Mouse (Mus musculus): ENCODE measurements around the gene Fam180a.

Gene Fam180a

DNA sequence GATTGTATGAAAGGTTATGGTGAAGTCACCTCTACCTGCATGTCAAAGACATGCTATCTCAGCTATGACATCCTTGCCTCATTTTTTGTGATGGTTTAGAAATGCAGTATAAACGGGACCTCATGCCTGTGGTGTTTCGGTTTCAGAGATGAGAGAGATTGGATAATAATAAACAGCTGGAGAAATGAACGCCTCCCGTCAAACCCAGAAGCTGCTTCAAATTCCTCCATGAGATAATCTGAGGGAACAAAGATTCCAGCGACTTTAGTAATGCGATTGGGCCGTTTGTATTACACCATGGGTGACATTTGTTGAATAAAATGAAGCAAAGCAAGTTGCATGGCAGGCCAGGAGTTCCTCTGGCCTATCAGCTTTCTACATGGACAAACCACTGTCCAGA, 16.5 kb downstream of the Fam180a start:
- DNase-seq (ENCODE audit: low spot score) = no peak

DNA sequence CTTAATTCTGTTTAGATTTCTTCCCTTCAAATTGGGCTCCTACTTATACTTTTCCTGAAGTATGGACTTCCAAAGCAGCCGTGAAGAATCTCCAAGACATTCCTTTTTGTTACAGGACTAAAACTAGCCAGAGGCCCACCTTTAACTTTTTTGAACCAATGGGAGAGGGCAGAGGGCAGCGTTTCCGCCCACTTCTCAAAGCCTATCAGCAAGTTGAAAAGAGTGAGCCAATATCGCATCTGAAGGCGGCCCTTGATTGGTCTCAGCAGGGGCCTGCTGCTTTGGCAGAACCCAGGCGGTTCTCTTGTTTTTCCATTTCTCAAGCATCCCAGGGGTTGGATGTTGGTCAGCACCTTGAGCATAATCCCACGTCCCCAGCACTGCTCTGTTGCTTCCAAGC, 17.9 kb downstream of the Fam180a start, which contains the start of gene Slc13a4:
Slc13a4 (minus strand) TSS at position 95 of the 400 bp plus-strand sequence.
- no peak for DNase-seq (ENCODE audit: low spot score)

DNA sequence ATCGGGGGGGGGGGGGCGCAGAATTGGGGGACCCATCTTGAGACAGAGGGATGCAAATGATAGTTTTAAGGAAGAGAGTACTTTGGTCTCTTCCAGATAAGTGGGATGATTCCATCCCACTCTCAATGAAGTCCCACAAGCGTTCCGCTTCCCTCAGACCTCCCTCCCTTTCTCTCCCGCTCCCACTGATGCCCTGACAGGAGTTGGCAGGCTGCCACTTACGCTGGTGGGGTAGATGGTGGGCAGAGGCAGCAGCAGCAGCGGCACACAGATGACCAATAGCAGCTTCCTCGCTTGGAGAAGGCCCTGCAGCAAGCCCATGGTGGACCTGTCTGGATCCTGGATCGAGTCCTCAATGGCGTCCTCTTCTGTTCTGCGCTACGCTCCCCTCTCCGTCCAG, 18.8 kb downstream of the Fam180a start:
- no peak for DNase-seq (ENCODE audit: low spot score)

DNA sequence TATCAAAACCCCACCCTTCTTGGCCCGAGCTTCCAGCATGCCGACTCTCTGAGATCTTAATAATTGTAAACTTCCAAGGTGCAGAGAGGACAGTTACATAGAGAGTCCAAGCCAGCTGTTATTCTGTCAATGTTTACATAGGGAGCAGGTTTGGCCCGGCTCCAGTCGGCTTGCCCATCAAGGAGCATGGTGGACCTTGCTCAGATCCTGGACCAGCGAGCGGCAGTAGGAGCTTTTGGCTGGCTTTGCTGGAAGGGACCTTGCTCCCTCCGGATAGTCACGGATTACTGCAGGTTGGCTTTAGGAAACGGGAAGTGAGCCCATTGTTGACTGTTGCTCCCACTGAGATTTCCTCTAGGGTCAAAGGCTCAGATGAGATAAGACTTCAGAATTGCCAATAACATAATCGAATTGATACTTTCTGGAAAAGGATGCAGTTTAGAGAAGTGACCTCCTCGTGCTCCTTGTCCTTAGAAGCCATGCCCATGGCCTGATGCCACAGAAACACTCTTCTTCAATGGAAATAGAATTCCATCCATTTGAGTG, 22.5 kb downstream of the Fam180a start:
- DNase-seq (ENCODE audit: low spot score) = no peak

DNA sequence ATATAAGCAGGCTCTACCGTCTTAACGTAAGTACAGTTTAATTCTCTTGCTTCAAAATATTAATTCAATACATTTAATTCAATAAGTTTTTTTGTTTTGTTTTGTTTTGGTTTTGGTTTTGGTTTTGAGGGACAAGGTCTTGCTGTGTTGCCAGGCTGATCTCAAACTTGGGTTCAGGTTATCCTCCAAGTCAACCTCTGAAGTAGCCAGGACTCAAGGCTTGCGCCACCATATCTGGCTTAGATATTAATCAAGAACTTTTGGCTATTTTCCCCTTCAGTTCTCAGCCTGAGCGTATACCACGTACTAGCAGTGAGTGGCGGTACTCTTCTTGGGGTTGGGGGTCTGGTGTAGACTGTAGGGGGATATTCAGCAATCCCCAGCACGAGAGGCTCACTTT, 23.4 kb downstream of the Fam180a start:
- no peak for DNase-seq (ENCODE audit: low spot score)

DNA sequence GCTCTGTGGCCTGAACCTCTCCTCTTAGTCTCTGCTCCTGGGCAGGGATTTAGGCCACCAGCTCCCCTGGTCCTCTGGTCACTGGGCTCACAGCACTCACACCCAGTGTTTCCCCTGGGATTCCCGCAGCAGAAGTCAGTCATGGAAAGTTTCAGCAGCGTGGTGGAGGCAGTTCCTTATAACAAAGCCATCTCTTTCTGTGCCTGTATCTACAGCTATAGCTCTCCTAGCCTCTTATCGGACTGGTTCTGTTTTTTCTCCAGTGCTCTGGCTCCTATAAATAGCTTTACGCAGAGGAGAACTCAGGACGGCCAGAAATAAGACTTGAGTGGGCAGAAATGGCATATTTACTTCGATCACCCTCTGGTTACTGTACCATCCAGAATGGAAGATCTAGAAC, 27.6 kb downstream of the Fam180a start:
- DNase-seq (ENCODE audit: low spot score) = no peak

DNA sequence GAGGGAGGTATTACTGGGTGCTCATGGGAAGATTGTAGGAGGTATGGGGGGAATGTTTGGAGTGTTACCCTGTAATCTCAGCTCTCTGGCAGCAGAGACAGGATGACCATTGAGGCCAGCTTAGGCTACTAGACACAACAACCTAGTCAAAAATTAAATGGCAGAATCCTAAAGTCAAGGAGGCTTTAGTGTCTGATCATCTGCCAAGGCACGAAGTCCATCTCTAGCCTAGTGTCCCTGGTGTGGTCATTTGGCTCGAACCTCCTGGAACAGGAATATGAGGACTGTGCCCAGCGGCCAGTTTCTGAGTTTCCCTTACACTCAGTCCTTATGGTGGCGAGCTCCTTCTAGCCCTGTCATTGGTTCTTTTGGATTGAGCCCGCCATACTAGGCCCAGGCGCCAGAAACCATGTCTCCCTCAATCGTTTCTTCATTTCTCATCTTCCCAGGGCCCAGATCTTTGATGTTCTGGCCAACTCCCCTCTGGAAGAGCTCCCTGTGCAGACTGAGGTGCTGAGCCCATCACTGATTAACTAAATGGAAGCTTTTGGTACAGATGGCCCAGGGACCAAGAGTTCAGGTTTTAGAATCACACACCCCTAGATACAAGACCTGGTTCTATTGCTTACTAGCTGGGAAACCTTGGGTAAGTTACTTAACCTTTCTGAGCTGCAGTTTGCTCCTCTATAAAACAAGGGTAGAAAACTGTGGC, 28.3 kb downstream of the Fam180a start:
- DNase-seq (ENCODE audit: low spot score) = no peak

DNA sequence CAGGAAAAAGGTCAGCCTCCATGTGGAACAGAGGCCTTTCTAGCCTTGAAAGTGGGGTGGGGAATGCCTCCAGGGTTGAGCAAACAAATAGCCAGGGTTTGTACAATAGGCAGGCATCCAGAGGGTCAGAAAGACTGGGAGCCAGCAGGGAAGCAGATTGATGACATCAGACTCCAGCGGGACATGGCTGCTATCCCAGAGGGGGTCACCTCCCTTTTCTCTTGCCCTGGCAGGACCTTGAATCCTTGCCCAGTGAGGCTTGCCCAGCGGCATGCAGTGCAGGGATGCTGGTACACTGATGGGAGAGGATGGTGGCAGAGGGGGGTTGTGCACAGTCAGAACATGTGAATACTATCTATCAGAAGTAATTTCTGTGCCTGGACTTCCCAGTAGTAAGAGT, 28.9 kb downstream of the Fam180a start:
- no peak for DNase-seq (ENCODE audit: low spot score)

DNA sequence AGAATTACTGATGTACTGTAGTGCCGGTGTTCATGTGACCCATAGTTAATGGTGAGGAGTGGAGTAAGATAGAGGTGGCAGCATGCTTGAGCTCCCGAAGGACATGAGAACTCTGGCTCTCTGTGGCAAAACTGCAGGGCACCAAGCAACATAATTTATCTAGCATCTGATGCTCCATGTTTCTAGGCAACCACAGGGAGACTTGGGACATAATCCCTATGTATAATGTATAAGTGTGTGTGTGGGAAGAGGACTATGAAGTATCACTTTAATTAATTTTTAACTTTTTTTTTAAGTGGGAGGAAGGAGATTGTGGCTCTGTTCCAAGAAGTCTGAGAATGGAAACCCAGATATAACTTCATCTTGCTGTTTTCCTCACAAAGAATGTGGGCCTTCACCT, 31.0 kb downstream of the Fam180a start:
- no peak for DNase-seq (ENCODE audit: low spot score)

DNA sequence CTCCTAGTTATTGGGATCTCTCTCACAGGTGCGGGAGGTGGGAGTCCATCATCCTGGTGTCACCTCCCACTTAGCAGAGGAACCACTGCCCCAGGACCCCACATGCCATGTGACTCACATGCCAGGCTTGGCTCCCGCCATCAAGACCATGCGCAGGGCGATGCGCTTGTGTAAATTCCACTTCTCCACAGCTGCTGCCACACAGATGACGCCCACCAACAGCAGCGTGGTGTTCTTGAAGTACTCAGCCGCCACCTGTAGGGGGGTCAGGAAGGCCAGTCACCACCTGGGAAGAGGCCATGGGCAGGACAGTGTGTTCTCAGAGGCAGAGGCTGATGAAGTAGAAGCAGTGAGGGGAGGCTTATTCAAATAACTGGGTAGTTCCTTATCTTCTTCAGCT, 36.3 kb downstream of the Fam180a start:
- DNase-seq (ENCODE audit: low spot score) = no peak

DNA sequence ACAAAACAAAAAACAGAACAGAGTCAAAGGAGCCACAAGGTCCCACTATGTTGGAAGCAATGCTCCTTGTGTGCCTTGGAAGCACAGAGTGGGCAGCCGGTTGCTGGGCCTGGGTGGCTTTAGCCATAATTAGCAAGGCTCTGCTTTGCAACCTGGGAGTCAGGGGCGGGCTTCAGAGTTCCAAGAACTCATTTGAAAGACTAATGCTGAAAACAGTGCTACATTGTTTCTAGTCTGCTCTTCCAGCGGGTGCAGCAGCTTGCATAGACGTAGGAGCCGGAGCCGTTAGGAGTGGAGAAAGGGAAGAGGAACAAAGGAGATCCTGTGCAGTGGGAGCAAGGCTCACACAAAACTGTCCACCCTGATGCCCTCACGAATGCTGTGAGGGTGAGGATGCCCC, 37.0 kb downstream of the Fam180a start:
- DNase-seq (ENCODE audit: low spot score) = no peak

DNA sequence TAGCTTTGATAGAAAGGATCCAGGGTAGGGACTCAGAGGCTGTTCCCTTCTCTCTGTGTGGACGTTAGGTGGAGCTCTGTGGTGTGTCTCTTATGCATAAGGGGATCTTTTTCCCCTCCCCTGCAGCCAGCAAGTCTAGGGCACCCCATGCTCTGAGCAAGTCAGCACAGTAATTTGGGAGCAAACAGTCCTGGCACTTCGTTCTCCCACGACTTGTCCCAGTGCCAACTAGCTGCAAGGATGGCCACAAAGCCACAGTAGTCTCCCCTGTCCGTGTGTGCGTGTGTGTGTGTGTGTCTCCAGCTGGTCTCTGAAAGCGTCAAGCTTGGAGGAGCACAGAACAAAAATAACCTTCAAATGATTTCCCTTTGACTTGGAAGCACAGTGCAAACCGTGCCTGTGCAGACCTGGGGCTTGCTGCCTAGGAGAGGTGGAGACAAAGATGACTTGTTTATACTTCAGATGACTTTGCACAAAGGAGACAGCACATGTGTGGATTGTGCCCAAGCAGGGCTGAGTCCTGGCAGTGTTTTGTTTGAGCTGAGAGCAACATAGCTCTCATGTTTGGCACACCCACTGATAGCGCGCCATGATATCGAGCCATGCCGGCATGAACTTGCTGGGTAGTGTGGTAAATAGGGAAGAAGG, 37.7 kb downstream of the Fam180a start:
- DNase-seq (ENCODE audit: low spot score) = no peak

DNA sequence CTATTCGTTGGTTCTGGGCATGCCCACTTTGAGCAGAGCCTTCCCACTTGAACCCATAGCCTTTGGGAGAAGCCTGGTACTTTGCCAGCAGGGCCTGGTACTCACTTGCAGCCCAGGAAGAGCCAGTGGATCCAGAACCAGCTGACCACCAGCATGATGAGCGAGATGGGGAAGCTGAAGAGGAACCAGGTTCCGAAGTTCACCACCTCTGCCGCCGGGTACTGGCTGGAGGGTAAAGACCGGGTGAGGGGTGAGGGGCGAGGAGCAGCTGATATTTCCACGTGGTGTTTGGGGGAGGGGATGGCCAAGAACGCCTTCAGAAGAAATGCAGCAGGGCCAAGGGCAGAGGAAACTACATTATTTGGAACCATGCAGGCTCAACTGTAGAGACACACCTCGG, 46.6 kb downstream of the Fam180a start:
- DNase-seq (ENCODE audit: low spot score) = no peak

DNA sequence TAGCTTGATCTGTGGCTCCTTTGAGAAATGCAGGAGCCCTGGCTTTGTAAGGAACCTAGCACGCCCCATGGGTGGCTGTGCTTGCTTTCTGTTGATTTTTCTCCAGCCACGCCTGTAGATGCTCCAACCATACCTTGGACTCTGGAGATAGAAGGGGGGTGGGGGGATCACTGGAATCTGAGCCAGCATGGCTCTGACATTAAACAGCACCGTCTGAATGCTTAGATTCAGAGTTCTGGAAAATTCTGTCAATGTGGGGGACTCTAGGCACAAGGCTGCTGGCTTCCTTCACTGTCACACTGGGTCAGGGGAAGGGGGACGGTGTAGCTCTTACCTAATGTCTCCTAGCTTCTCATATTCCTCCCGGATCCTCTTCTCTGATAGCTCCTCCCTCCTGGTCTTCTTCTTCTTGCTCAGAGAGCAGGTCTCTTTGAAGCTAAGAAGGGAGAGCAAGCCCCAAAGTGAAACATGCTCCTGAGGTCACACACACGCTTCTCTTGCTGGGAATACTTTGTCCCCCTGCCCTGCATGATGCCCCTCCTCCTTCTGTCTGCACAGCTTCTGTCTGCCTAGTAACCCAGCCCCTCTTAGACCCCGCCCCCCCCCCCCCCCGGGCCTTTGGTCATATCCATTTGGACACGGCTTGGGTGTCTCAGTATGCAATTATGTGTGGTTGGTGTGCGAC, 47.9 kb downstream of the Fam180a start:
- no peak for DNase-seq (ENCODE audit: low spot score)

DNA sequence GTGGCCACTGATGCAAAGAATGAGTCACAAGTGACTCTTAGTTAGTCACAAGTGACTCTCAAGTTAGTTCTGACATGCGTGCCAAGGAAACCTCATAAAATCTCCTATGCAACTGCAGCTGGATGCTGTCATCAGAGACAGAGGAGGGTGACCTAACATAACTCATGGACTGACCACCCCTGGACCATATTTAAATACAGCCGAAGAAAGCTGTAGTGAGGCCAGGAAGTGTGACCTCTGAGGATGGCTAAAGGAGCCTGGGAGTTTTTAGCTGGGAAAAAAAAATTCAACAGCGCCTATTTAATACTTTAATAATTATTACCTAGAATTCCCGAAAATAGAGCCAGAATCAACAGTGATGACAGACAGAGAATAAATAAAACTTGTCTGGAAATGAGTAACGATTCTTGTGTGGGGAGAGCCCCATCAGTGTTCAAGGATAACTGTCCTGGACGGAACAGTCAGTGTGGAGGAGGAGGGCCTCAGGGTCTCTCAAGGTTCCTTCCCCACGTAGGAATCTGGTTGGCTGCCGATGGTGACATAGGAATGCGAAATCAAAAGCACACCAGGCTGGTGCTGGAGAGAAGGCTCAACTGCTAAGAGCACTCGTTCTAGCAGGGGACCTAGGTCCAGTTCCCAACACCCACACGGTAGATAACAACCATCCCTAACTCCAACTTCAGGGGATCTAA, 52.4 kb downstream of the Fam180a start:
- no peak for DNase-seq (ENCODE audit: low spot score)

DNA sequence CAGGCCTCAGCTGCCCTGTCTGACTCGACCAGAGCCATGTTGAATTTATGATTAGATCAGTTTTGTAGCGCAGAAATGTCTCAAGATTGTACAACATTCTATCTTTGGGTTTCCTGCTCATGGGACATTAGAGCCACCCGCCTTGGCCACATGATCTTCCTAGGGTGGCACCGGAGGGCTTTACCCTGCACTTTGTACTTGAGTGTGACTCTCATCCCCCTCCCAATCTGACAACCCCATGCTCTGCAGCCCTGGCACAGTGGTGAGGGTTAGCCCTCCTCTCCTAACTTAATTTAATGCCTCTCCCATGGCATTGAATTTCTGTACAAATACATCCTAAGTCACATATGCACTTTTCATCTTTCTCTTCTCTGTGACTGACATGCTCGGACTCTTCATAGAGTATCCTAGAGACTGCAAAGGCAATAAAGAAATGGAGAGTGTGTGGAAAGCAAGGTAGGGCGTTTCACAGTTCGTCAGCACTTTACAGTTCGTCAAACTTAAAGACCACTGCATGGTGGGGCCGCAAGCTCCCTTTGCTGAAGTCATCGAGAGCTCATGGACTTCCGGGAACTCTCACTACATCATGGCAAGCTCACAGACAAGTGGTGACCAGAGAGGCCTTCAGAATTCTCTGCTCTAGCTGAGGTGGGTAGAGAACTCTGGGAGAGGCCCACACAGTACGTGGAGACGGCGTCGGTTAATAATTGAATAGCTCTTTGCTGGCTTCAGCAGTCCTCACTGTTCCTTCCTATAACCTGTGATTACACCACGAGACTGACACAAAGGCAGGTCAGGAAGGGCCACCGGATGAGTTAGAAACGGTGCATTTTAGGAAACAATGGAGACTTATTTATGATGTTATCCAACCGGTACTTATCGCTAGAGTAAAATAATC, 53.8 kb downstream of the Fam180a start:
- DNase-seq (ENCODE audit: low spot score) = no peak

DNA sequence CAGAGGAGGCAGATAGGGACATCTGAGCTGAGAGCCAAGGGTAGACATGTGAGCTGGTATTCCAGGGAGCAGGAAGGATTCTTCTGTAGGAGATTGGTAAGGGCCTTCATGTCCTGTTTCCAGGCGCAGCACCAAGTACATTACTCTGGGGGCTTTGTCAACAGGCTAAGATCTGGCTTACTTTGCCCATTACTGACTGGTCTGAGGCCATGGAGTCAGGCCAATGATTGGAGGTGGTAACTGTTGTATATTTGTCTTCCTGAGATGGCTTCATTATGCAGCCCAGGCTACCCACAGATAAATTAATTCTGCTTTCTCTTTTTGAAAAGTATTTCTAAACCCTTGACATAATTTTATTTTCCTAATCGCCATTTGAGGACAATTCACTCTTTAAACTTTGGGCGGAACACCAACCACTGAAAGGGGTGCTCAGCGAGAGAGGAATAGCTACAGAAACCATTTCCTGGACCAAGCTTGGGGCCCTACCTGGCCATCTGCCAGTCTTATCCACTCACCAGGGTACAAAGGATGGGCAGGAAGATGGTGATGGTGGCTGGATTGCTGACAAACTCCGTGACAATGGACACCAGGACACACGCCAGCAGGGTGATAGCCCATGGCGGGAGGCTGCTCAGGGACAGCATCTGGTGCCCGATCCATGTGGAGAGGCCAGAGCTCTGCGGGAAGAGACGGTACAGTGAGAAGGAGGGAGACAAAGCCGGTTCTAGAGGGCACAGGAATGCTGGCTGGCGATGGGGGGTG, 54.7 kb downstream of the Fam180a start:
- DNase-seq (ENCODE audit: low spot score) = no peak

DNA sequence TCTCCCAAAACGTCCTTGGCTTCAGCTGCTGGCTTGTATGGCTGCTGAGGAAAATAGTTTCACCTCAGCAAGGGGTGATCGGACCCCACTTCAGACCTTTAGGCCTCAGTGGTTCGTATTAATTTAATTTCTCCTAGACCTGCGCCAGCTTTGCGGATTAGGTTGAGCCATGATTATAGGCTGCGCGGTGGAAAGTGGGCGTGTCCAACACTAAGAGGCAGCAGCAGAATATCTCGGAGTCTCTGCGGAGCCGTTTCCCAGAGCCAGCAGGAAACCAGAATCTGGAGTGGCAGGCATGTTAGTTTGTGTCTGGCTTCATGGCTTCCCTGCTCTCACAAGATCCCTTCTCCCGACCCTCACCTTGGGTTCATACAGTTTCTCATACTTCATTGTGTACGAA, 56.3 kb downstream of the Fam180a start:
- no peak for DNase-seq (ENCODE audit: low spot score)

DNA sequence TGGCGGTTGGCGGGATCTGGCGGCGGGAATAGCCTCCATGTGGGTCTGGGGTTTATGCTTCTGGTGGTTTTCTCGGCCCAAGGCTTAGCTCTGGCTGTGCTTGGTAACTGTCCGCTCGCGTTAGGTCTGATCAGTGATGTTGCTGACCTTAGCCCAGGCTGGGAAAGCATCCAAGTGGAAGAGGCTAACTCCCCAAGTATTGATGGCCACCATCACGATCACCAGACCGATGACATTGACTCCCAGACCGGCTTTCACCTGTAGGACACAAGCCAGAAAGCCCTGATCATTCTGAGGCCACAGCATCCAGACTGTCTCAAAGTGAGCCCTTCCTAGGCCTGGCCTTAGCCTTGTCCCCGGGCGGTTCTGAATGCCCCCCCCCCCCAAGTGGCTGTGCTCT, 57.2 kb downstream of the Fam180a start:
- no peak for DNase-seq (ENCODE audit: low spot score)

DNA sequence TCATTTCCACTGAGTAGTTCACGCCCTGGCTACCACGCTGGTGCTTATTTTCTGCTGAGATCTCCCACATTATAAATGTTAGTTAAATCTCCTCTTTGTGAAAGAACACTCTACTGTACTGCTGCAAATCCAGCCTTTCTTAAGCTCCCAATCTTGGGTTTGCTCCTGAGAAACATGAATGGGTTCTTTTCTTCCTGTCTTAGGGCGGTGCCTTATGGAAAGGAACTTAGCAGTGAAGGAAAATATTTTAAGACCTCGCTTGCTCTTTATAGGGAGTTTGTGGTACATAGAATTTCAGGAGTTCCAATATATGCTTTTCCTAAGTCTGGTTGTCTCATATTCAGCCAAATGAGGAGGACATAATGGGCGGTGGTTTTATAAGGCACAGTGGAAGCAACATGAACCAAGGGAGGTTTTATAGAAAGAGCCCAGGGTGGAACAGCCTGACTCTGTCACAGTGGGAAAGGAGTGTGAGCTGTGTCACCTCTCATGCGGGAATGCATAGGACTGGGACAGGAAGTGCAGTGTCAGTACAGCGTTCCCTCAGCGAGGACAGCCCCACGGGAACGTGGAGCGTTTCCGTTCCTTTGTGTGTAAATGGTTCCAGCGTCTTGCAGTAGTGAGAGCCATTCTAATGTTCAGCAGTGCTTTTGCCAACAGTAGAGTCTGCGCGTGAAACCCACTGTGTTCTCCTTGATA, 60.2 kb downstream of the Fam180a start:
- no peak for DNase-seq (ENCODE audit: low spot score)

All from MN1 (cell line).